25 mouse cellular contexts compared by ENCODE assay signal in genomic region chr7:11822166-11822565, GRCm38 (mm10). TPM values are rescaled to one million over a fixed set of nuclear protein-coding genes. Genes with fewer than 3 reads are reported as not detected.
"Had no signal": no experiment of that assay in that cellular context is flagged by ENCODE, and none has a peak within 500 bp of the region (broad histone marks: within the 10 kb centered on the region; RNA-seq: fewer than 3 reads in every experiment).

No protein-coding gene starts in this region.

- H3K36me3 ChIP-seq: midbrain, embryonic 13.5 days; neural tube, embryonic 13.5 days; neural tube, embryonic 15.5 days had no signal

- H3K4me3 ChIP-seq: midbrain, embryonic 13.5 days; myocyte; neural tube, embryonic 13.5 days; neural tube, embryonic 15.5 days had no signal

- H3K4me1 ChIP-seq: midbrain, embryonic 13.5 days; neural tube, embryonic 13.5 days; neural tube, embryonic 15.5 days had no signal

- H3K9ac ChIP-seq: lung, embryonic 14.5 days; midbrain, embryonic 13.5 days; neural tube, embryonic 13.5 days; neural tube, embryonic 15.5 days had no signal

- ATAC-seq: midbrain, embryonic 13.5 days; midbrain, embryonic 16.5 days had no signal

- H3K27ac ChIP-seq: midbrain, embryonic 13.5 days; neural tube, embryonic 13.5 days; neural tube, embryonic 15.5 days had no signal

- H3K4me2 ChIP-seq: lung, embryonic 14.5 days; midbrain, embryonic 11.5 days; midbrain, embryonic 13.5 days; neural tube, embryonic 13.5 days; neural tube, embryonic 15.5 days had no signal

- H3K27me3 ChIP-seq: midbrain, embryonic 13.5 days; neural tube, embryonic 13.5 days; neural tube, embryonic 15.5 days had no signal

- DNase-seq: lung, adult 18-20 months; lung, embryonic 14.5 days; lung, postnatal 10 days; lung, postnatal 4 days; retina, postnatal 1 day; right cerebral cortex, adult 18-20 months; right cerebral cortex, postnatal 25 days; right cerebral cortex, postnatal 4 days; spleen, adult 18-20 months; thymus, adult 18-20 months; thymus, postnatal 14 days; thymus, postnatal 36 days had no signal

RNA-seq across cellular contexts. Expression of gene Vmn1r74, which starts 11.6 kb away (rescaled TPM):
- total RNA-seq: megakaryocyte, adult 5-6 weeks had no signal
- polyA plus RNA-seq: lung, embryonic 14.5 days; lung, embryonic 16.5 days; midbrain, embryonic 11.5 days; midbrain, embryonic 13.5 days; midbrain, embryonic 16.5 days; myocyte; neural tube, embryonic 11.5 days; neural tube, embryonic 13.5 days; neural tube, embryonic 15.5 days; small intestine, adult 2 months; stomach, embryonic 14.5 days; stomach, embryonic 16.5 days; thymus, postnatal 0 days had no signal

RNA-seq across cellular contexts. Expression of gene Vmn1r75, which starts 52.3 kb away (rescaled TPM):
- total RNA-seq: megakaryocyte, adult 5-6 weeks had no signal
- polyA plus RNA-seq: lung, embryonic 14.5 days; lung, embryonic 16.5 days; midbrain, embryonic 11.5 days; midbrain, embryonic 13.5 days; midbrain, embryonic 16.5 days; myocyte; neural tube, embryonic 11.5 days; neural tube, embryonic 13.5 days; neural tube, embryonic 15.5 days; small intestine, adult 2 months; stomach, embryonic 14.5 days; stomach, embryonic 16.5 days; thymus, postnatal 0 days had no signal
